Mouse (Mus musculus) splenic B cell, adult 2 months (primary cell): ENCODE data around the gene Creb3l4.
A peak's percentile ranks its signal among the peaks of the same experiment; 100 is the strongest.

ENCODE experiments used
- DNase-seq: peaks from one replicate; pipeline ENCODE4 v3.0.0-alpha.2; 2011; ENCODE audit warnings: low read depth, low spot score
- H3K27me3 ChIP-seq: 2 replicates; pipeline ENCODE4 v1.6.1; 2012; ENCODE audit warnings: mild to moderate bottlenecking, low read length, moderate library complexity, mixed read lengths; ENCODE audit not compliant: control insufficient read depth, poor library complexity, insufficient read depth, severe bottlenecking
- H3K36me3 ChIP-seq: 2 replicates; pipeline ENCODE4 v1.6.1; 2012; ENCODE audit warnings: mild to moderate bottlenecking, low read length, moderate library complexity, mixed read lengths; ENCODE audit not compliant: control insufficient read depth, poor library complexity, insufficient read depth, severe bottlenecking

Gene Creb3l4

GRCm38 (mm10) chr3:90270784-90271183 lies 27.5 kb upstream of the Creb3l4 start:
- no peaks in the 10 kb centered on the region for H3K27me3 ChIP-seq
- peaks cover 34% of the 10 kb centered on the region for H3K36me3 ChIP-seq
- no peak for DNase-seq

GRCm38 (mm10) chr3:90268971-90269370 lies 25.7 kb upstream of the Creb3l4 start:
- Histone ChIP-seq H3K36me3 (peaks cover 34% of the 10 kb centered on the region), H3K27me3 (no peaks in the 10 kb centered on the region)
- DNase-seq: no peak

- DNase-seq: no peak
- Histone ChIP-seq H3K27me3 (no peaks in the 10 kb centered on the region), H3K36me3 (peaks cover 32% of the 10 kb centered on the region)
These were observed 24.9 kb upstream of the Creb3l4 start for GRCm38 (mm10) chr3:90268190-90268589.

GRCm38 (mm10) chr3:90266901-90267775 lies 23.8 kb upstream of the Creb3l4 start:
- DNase-seq: peak; percentile 24
- H3K27me3 ChIP-seq: no peaks in the 10 kb centered on the region
- peaks cover 29% of the 10 kb centered on the region for H3K36me3 ChIP-seq

GRCm38 (mm10) chr3:90265932-90266741 lies 22.8 kb upstream of the Creb3l4 start:
- peak; percentile 88 for DNase-seq
- peaks cover 27% of the 10 kb centered on the region for H3K36me3 ChIP-seq
- H3K27me3 ChIP-seq: no peaks in the 10 kb centered on the region

- no peaks in the 10 kb centered on the region for H3K27me3 ChIP-seq
- peak; percentile 98 for DNase-seq
- peaks cover 28% of the 10 kb centered on the region for H3K36me3 ChIP-seq
These were observed 22.0 kb upstream of the Creb3l4 start, which contains the start of gene Dennd4b for GRCm38 (mm10) chr3:90265034-90265931. TSS of gene Dennd4b (plus strand) at chr3:90265185.

GRCm38 (mm10) chr3:90264687-90265033 lies 21.3 kb upstream of the Creb3l4 start:
- DNase-seq: peak; percentile 93
- Histone ChIP-seq H3K36me3 (peaks cover 27% of the 10 kb centered on the region), H3K27me3 (no peaks in the 10 kb centered on the region)

GRCm38 (mm10) chr3:90263121-90263771 lies 19.9 kb upstream of the Creb3l4 start:
- DNase-seq: no peak
- peaks cover 22% of the 10 kb centered on the region for H3K36me3 ChIP-seq

GRCm38 (mm10) chr3:90258521-90258920 lies 15.2 kb upstream of the Creb3l4 start:
- no peak for DNase-seq
- H3K27me3 ChIP-seq: no peaks in the 10 kb centered on the region
- peaks cover 19% of the 10 kb centered on the region for H3K36me3 ChIP-seq

More at GRCm38 (mm10) chr3:90263121-90263771, 19.9 kb upstream of the Creb3l4 start:
- no peaks in the 10 kb centered on the region for H3K27me3 ChIP-seq

- DNase-seq: no peak
- no peaks in the 10 kb centered on the region for H3K27me3 ChIP-seq
- peaks cover 15% of the 10 kb centered on the region for H3K36me3 ChIP-seq
These were observed 13.6 kb upstream of the Creb3l4 start for GRCm38 (mm10) chr3:90256731-90257530.

GRCm38 (mm10) chr3:90255784-90256353 lies 12.6 kb upstream of the Creb3l4 start:
- Histone ChIP-seq H3K36me3 (peaks cover 10% of the 10 kb centered on the region), H3K27me3 (no peaks in the 10 kb centered on the region)
- DNase-seq: no peak

GRCm38 (mm10) chr3:90255194-90255565 lies 11.9 kb upstream of the Creb3l4 start:
- H3K27me3 ChIP-seq: no peaks in the 10 kb centered on the region
- H3K36me3 ChIP-seq: peaks cover 7% of the 10 kb centered on the region
- DNase-seq: no peak
